Mouse (Mus musculus): ENCODE measurements at regions not wholly inside any gene's neighbourhood (a gene's known extent, or its start where the extent isn't known, plus 50 kb on each side); places are given as distances from the start of the nearest gene placed in this dataset.

DNA sequence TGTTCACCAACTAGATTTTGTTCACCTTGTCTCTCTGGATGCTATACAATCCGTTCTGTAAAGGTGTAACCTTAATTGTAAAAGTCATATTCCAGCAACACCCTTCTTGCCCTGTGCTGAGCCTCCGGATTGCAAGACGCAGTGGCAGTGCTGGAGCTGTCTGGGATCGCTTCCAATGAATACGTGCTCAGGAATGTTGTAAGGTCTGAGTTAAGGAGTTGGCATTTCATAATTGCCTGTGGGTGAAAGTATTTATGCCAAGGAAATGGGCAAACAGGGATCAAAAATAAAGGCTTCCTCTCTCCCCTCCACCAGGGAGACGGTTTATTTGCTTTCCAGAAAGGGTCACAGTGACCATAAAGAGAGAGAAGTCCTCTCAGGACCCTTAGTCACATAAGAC, 93.3 kb downstream of the Apob start:
- TF ChIP-seq POLR2A (IDR thresholded peaks at IDR 0.05; ENCODE audit: extremely low read depth, insufficient read depth, low read length) (no peak), CTCF (IDR thresholded peaks at IDR 0.05; ENCODE audit: extremely low read depth, insufficient read depth, low read length) (no peak)

Measured in cortical plate, adult 2 months (tissue).